Mouse (Mus musculus): ENCODE data around the gene Dus2. TPM values are rescaled to one million over a fixed set of nuclear protein-coding genes. Genes with fewer than 3 reads are reported as not detected.

Dus2 gene
- total RNA-seq, 1 experiment = 17.4 TPM

DNA sequence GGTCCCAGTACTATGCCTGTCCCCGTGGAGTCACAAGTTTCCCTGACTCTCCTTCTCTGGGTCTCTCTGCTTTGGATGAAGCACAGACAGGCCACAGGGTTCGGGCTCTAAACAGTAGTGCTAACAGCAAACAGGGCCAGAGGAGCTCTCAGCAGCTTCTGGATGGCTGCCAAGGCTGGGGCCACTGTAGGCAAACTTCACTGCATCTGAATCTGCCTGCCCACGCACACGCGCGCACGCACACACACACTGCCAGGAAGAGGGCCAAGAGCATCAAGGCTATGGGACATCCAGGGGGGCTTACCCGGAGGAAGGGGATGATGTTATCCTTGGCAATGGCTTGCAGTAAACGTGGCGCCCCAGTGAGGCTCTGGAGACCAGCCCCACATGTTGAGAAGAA, 41.8 kb upstream of the Dus2 start:
- Histone ChIP-seq H3K4me3 (ENCODE audit: insufficient read depth in 1 of 2, low read depth in 1 of 2, low read length in 2 of 2, poor library complexity in 1 of 2, severe bottlenecking in 1 of 2) (no peak overlapping the region), H3K9me3 (ENCODE audit: control insufficient read depth, insufficient read depth, low read depth, low read length) (no peaks in the 10 kb centered on the region), H3K27ac (ENCODE audit: insufficient read depth, low read depth, low read length, poor library complexity, severe bottlenecking) (no peak overlapping the region), H3K4me1 (ENCODE audit: control insufficient read depth in 2 of 2, insufficient read depth in 2 of 2, low read length in 2 of 2, poor library complexity in 1 of 2) (no peaks in the 10 kb centered on the region), H3K9ac (ENCODE audit: insufficient read depth, low read depth, low read length, poor library complexity, severe bottlenecking) (no peak overlapping the region), H3K36me3 (ENCODE audit: control insufficient read depth, insufficient read depth, low read length, poor library complexity, severe bottlenecking) (peaks cover 82% of the 10 kb centered on the region)
- in situ Hi-C loops (cut with MboI; ENCODE audit: low sequenced_read_pairs in 2 of 2, unreplicated experiment in 2 of 2) = no loop called here
- no peak for TF ChIP-seq ZNF384 (IDR thresholded peaks at IDR 0.05; ENCODE audit: low read depth, low read length)
- TF ChIP-seq CHD2 (IDR thresholded peaks at IDR 0.05; ENCODE audit: low read depth, low read length) = no peak
- TF ChIP-seq ZC3H11A (IDR thresholded peaks at IDR 0.05; ENCODE audit: borderline replicate concordance, low read depth, low read length) = no peak
- no peak for TF ChIP-seq HCFC1 (IDR thresholded peaks at IDR 0.05; ENCODE audit: borderline replicate concordance, insufficient read depth, low read length)
- TF ChIP-seq MAFK (IDR thresholded peaks at IDR 0.05; ENCODE audit: insufficient read depth, low read depth, low read length) = no peak
- no peak for DNase-seq (ENCODE audit: low read depth, low spot score)

DNA sequence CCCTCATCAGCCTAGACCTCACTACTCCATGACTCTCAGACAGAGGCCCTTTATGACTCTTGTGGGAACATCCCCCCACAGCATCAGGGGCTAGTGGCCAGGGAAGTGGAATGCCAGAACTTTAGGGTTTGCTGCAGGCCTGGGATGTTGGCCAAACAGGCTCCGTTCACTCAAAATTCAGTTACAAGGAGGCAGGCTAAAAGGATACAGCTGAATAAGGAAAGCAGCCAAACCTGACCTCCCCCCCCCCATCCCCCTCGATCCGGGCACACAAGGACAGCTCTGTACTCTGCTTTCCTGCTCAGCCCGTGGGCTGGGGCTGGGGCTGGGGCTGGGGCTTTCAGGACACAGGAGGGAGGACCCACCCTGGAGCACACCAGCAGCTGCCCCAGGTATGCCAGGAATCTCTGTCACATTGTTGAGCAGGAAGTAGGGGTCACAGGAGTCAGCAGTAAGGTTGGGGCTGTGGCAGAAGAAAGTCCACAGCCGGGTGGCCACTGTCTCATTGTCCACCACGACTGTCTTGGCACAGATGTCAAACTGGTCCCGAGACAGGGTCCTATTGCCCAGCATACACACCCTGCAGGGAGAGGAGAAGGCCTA, 40.0 kb upstream of the Dus2 start:
- peaks cover 71% of the 10 kb centered on the region for H3K36me3 ChIP-seq (ENCODE audit: control insufficient read depth, insufficient read depth, low read length, poor library complexity, severe bottlenecking)
- TF ChIP-seq CHD2 (IDR thresholded peaks at IDR 0.05; ENCODE audit: low read depth, low read length) = no peak
- TF ChIP-seq MAFK (IDR thresholded peaks at IDR 0.05; ENCODE audit: insufficient read depth, low read depth, low read length) = no peak
- TF ChIP-seq HCFC1 (IDR thresholded peaks at IDR 0.05; ENCODE audit: borderline replicate concordance, insufficient read depth, low read length) = no peak
- no peak for TF ChIP-seq ZNF384 (IDR thresholded peaks at IDR 0.05; ENCODE audit: low read depth, low read length)
- no peak for TF ChIP-seq ZC3H11A (IDR thresholded peaks at IDR 0.05; ENCODE audit: borderline replicate concordance, low read depth, low read length)
- in situ Hi-C loops (cut with MboI; ENCODE audit: low sequenced_read_pairs in 2 of 2, unreplicated experiment in 2 of 2) = no loop called here
- H3K4me1 ChIP-seq (ENCODE audit: control insufficient read depth in 2 of 2, insufficient read depth in 2 of 2, low read length in 2 of 2, poor library complexity in 1 of 2) = no peaks in the 10 kb centered on the region
- H3K9ac ChIP-seq (ENCODE audit: insufficient read depth, low read depth, low read length, poor library complexity, severe bottlenecking) = no peak overlapping the region
- no peak overlapping the region; the same call in 1 of the 2 replicates for H3K27ac ChIP-seq (ENCODE audit: insufficient read depth, low read depth, low read length, poor library complexity, severe bottlenecking)
- H3K9me3 ChIP-seq (ENCODE audit: control insufficient read depth, insufficient read depth, low read depth, low read length) = no peaks in the 10 kb centered on the region
- H3K4me3 ChIP-seq (ENCODE audit: insufficient read depth in 1 of 2, low read depth in 1 of 2, low read length in 2 of 2, poor library complexity in 1 of 2, severe bottlenecking in 1 of 2) = no peak overlapping the region
- DNase-seq (ENCODE audit: low read depth, low spot score) = no peak

DNA sequence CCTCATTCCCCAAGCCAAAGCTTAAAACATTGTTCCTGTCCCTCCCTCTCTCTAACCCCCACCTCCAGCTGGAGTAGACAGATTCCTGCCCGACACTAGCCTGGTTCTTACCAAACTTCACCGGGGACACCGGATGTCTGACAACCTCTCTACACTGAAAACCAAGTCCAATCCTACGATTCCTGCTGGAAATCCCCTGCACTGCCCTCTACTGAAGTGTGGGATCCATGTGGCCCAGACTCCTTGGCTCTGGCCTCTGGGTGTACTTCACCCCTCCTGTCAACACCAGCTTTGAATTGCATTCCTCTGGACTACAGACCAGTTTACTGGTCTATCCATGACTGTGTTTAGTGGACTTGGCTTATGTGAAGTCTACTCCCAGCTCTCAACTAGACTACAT, 34.6 kb upstream of the Dus2 start:
- no peak overlapping the region for H3K9ac ChIP-seq (ENCODE audit: insufficient read depth, low read depth, low read length, poor library complexity, severe bottlenecking)
- H3K4me3 ChIP-seq (ENCODE audit: insufficient read depth in 1 of 2, low read depth in 1 of 2, low read length in 2 of 2, poor library complexity in 1 of 2, severe bottlenecking in 1 of 2) = no peak overlapping the region
- no peak for DNase-seq (ENCODE audit: low read depth, low spot score)
- TF ChIP-seq MAFK (IDR thresholded peaks at IDR 0.05; ENCODE audit: insufficient read depth, low read depth, low read length) (no peak), ZC3H11A (IDR thresholded peaks at IDR 0.05; ENCODE audit: borderline replicate concordance, low read depth, low read length) (no peak), HCFC1 (IDR thresholded peaks at IDR 0.05; ENCODE audit: borderline replicate concordance, insufficient read depth, low read length) (no peak), CHD2 (IDR thresholded peaks at IDR 0.05; ENCODE audit: low read depth, low read length) (no peak), ZNF384 (IDR thresholded peaks at IDR 0.05; ENCODE audit: low read depth, low read length) (no peak)
- in situ Hi-C loops (cut with MboI; ENCODE audit: low sequenced_read_pairs in 2 of 2, unreplicated experiment in 2 of 2) = no loop called here
- peaks cover 0 to 6% of the 10 kb centered on the region in 2 experiments; a peak in 1 of 4 replicates for H3K4me1 ChIP-seq (ENCODE audit: control insufficient read depth in 2 of 2, insufficient read depth in 2 of 2, low read length in 2 of 2, poor library complexity in 1 of 2)
- peaks cover 36% of the 10 kb centered on the region for H3K36me3 ChIP-seq (ENCODE audit: control insufficient read depth, insufficient read depth, low read length, poor library complexity, severe bottlenecking)
- no peaks in the 10 kb centered on the region for H3K9me3 ChIP-seq (ENCODE audit: control insufficient read depth, insufficient read depth, low read depth, low read length)
- H3K27ac ChIP-seq (ENCODE audit: insufficient read depth, low read depth, low read length, poor library complexity, severe bottlenecking) = no peak overlapping the region; the same call in 1 of the 2 replicates

DNA sequence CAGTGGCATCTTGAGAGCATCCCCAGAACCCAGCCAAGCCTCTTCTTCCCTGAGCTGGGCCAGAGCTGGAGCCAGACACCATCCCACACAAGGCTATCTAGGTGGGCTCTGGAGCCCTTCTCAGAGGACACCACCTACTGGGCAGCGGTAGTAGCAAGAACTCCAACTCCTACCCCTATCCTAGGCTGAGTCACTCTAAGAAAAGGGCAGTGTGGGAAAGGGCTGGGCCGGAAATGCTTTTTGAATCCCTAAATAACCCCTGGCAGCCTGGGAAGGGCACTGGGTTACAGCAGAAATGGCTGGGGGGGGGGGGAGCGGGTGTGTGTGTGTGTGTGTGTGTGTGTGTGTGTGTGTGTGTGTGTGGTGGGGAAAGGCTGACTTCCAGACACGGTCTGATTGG, 33.3 kb upstream of the Dus2 start:
- Histone ChIP-seq H3K4me1 (ENCODE audit: control insufficient read depth in 2 of 2, insufficient read depth in 2 of 2, low read length in 2 of 2, poor library complexity in 1 of 2) (peaks cover 9 to 16% of the 10 kb centered on the region in 2 experiments; a peak in 3 of 4 replicates), H3K9me3 (ENCODE audit: control insufficient read depth, insufficient read depth, low read depth, low read length) (no peaks in the 10 kb centered on the region), H3K9ac (ENCODE audit: insufficient read depth, low read depth, low read length, poor library complexity, severe bottlenecking) (no peak overlapping the region), H3K36me3 (ENCODE audit: control insufficient read depth, insufficient read depth, low read length, poor library complexity, severe bottlenecking) (peaks cover 30% of the 10 kb centered on the region), H3K4me3 (ENCODE audit: insufficient read depth in 1 of 2, low read depth in 1 of 2, low read length in 2 of 2, poor library complexity in 1 of 2, severe bottlenecking in 1 of 2) (no peak overlapping the region), H3K27ac (ENCODE audit: insufficient read depth, low read depth, low read length, poor library complexity, severe bottlenecking) (no peak overlapping the region)
- in situ Hi-C loops (cut with MboI; ENCODE audit: low sequenced_read_pairs in 2 of 2, unreplicated experiment in 2 of 2) = no loop called here
- no peak for DNase-seq (ENCODE audit: low read depth, low spot score)
- no peak for TF ChIP-seq CHD2 (IDR thresholded peaks at IDR 0.05; ENCODE audit: low read depth, low read length)
- TF ChIP-seq ZNF384 (IDR thresholded peaks at IDR 0.05; ENCODE audit: low read depth, low read length) = no peak
- TF ChIP-seq ZC3H11A (IDR thresholded peaks at IDR 0.05; ENCODE audit: borderline replicate concordance, low read depth, low read length) = no peak
- no peak for TF ChIP-seq MAFK (IDR thresholded peaks at IDR 0.05; ENCODE audit: insufficient read depth, low read depth, low read length)
- TF ChIP-seq HCFC1 (IDR thresholded peaks at IDR 0.05; ENCODE audit: borderline replicate concordance, insufficient read depth, low read length) = no peak
